Mouse (Mus musculus) ES-Bruce4 (cell line): ENCODE results near the gene Itln1.

Experiments used
- CTCF ChIP-seq: IDR thresholded peaks from one replicate; pipeline ENCODE4 v1.8.1; 2011; ENCODE audit warnings: low read depth, low read length
- POLR2A ChIP-seq: IDR thresholded peaks from one replicate; pipeline ENCODE4 v1.8.1; 2011; ENCODE audit warnings: low read length; ENCODE audit not compliant: insufficient read depth

DNA sequence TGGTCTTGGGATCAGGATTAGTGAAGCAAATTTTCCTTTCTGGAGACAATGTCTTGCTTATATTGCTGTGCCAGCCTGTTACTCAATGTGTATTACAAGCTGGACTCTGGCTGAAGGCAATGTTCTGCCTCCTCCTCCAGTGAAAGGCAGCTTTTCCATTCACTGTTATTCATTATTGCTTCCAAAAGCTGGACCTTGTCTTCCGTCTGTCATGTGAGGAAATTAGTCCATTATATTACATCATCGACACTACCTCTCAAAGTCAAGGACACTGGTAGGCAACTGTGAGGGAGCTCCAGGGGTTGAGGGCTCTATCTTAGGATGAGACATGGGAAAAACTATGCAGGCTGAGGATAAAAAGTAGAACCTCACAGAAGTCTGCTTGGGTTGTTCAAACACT, 21.3 kb upstream of the Itln1 start:
- TF ChIP-seq CTCF, result no peak
- no peak for TF ChIP-seq POLR2A
